Mouse (Mus musculus) brain, embryonic 14.5 days (tissue): ENCODE results near the gene Sh3kbp1. TPM values are rescaled to one million over a fixed set of nuclear protein-coding genes. Genes with fewer than 3 reads are reported as not detected.
A peak's percentile ranks its signal among the peaks of the same experiment; 100 is the strongest.

ENCODE experiments used
- DNase-seq: peaks from one replicate; pipeline ENCODE4 v3.0.0-alpha.2; 2011; ENCODE audit warnings: low read depth
- CTCF ChIP-seq: fragments of 200-500 bp; IDR thresholded peaks from 2 replicates; pipeline ENCODE4 v1.5.1; 2012; ENCODE audit warnings: inconsistent platforms, mild to moderate bottlenecking, moderate library complexity, borderline replicate concordance; ENCODE audit not compliant: insufficient read depth, insufficient read length; ENCODE audit errors: extremely low read depth
- POLR2A ChIP-seq: fragments of 200-500 bp; IDR thresholded peaks from 2 replicates; pipeline ENCODE4 v1.6.1; 2012; ENCODE audit warnings: mild to moderate bottlenecking, inconsistent platforms, borderline replicate concordance; ENCODE audit not compliant: poor library complexity, insufficient read depth, insufficient read length, severe bottlenecking; ENCODE audit errors: extremely low read depth
- polyA plus RNA-seq: library from polyadenylated mRNA; depleted of rRNA; stranded (reverse); fragments of >200 nt; gene quantifications from 2 replicates; pipeline ENCODE4 v1.2.3, GENCODE M21; 2012

The Sh3kbp1 gene
- polyA plus RNA-seq, 1 experiment, result 34.4 TPM

DNA sequence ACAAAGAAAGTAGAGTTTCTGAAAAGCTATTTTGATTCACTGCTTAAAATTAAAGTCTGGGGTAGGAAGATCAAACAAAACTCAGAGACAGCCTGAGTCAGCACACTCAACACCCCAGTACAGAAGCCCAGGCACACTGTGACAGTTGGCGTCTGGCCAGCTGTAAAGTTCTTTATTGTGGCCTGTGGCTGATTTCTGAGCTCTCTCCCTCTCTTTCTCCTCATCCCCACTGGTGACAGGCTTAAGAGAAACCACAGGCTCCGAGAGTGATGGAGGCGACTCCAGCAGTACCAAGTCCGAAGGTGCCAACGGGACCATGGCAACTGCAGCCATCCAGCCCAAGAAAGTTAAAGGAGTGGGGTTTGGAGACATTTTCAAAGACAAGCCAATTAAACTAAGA is 201.1 kb downstream of the Sh3kbp1 start:
- no peak for TF ChIP-seq POLR2A
- no peak for TF ChIP-seq CTCF
- peak; percentile 42 for DNase-seq

DNA sequence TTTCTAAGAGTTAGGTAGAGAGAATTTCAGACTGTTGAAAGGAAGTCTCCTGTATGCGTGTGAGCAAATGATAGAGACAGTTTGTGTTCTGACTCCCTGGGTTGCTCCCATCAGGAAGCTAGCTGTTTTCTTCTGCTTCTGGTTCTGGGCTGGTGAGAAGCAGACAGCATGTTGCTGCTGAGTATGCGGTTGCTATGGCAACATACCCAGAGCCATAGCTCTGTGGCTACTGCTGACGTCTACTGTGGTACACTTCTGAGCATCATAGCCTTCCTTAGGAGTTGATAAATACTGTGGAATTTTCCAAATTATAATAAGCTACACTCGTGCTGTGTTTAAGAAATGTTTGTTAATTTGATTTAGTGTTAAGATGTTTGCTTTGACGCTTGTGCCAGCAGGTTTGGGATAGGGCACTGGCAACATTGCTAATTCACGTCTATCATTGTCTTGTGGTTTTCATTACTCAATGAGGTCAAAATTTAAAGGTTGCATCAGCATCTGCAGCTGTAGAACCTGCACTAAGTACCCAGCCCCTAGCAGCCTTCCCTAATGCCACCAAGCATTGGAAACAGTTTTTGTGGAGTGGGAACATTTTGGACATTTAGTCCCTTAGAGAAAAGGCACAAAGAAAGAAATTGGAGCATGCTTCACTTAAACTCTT is 202.2 kb downstream of the Sh3kbp1 start:
- peak; percentile 83 for DNase-seq
- TF ChIP-seq CTCF (no peak), POLR2A (no peak)

DNA sequence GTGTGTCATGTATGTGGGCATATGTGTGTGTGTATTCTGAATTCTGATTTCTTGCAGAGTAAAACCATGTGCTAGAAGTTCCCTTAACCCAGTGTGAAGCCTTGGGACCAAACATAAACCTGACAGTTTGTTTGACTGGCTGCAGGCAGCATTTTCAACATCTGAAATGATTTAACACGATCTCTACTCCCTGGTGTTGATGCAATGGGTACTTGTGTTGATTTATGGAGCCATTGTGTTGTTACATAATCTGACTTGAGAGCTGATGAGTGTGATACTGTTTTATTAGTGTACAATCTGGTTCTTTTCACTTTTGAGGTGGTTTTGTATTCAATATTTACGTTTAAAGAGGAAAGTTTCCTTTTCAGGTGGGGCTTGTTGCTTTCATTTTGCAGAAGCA is 204.1 kb downstream of the Sh3kbp1 start:
- TF ChIP-seq CTCF, result no peak
- no peak for TF ChIP-seq POLR2A
- no peak for DNase-seq

DNA sequence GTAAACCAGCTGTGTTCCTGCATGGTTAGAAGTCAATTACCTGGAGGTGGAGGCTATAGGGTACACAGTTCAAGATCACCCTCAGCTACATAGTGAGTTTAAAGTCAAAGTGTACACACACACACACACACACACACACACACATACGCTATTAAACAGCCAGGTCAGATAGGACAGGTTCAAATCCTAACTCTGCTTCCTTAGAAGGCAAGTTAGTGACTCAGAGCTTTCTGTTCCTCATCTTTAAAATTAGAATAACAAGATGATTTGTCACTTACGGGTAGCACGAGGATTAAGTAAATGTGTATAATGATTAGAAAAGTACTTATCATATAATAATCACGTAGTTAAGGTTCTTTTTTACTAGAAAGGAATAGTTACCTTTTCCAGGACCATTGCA is 208.2 kb downstream of the Sh3kbp1 start:
- no peak for DNase-seq

DNA sequence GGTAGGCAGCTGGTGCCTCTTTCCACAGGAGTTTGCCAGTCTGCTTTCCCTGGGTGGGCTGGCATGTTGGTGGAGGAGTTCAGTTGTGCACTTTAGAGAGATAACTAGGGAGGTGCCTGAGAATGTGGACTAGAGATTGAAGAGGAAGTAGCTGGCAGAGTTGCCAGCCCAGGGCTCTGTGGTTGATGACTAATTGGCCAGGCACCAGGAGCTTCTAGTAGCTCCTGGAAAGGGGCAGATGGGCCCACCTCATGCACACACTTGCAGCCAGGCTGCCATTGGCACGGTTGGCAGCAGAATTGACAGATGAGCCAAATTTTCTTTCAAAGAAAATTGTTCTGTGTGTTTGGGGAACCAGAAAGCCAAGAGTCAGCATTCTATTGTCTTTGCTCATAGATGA is 210.3 kb downstream of the Sh3kbp1 start:
- peak; percentile 80 for DNase-seq
- no peak for TF ChIP-seq POLR2A
- no peak for TF ChIP-seq CTCF

More for the DNA sequence above, 208.2 kb downstream of the Sh3kbp1 start:
- TF ChIP-seq CTCF, result no peak
- no peak for TF ChIP-seq POLR2A

DNA sequence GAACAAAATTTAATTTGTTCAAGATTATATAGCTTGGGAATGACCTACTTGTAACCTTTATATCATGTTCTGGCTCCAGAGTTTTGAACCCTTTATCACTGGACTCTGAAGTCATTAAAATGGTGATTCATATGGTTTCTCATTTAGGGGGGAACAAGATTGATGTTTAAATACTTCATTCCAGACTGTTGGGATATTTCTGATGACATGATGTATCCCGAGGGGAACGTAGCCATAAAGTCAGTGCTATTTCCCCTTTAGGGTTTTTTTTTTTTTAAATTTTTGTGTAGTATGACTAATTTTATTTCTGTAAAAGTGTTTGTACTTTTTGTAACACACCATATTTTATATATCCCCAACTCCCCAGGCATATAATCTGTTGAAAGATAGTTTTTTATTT is 212.7 kb downstream of the Sh3kbp1 start:
- DNase-seq, result no peak
- TF ChIP-seq POLR2A, result no peak

DNA sequence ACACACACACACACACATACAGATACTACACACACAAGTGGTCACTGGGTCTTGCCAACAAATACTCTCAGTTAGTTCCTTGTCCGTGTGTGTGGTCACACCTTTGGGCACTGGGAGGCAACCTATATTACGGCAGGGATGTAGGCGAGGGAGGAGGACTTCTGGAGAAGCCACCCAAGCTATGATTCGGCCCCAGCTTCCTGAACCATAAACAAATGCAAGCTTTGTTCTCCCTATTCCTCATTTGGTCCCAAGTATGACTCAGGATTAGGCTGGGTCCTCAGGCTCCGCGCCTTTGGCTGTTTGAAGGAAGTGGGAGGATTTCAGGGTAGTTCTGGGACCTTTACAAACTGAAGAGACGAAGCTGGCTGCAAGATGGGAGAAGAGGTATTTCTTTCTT is 213.2 kb downstream of the Sh3kbp1 start:
- DNase-seq, result no peak
- TF ChIP-seq POLR2A (no peak), CTCF (no peak)

DNA sequence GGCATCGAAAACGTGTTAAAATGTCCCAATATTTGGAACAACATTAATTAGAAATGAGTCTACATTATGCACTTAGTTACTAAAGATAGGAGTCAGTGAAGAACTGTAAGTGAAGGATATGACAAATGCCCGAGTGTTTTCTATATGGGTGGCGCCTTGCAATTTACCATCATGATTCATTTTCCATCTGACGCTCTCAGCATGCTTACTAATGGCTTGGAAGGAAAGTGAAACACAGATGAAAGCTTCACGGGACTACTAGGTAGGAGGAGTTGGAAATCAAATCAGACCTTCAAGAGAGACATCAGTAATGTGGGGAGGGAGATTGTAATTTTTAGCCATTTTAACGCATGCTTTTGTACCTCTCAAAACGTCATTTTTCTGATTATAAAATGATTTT is 223.7 kb downstream of the Sh3kbp1 start:
- DNase-seq, result no peak
- TF ChIP-seq POLR2A, result no peak
- TF ChIP-seq CTCF, result no peak

DNA sequence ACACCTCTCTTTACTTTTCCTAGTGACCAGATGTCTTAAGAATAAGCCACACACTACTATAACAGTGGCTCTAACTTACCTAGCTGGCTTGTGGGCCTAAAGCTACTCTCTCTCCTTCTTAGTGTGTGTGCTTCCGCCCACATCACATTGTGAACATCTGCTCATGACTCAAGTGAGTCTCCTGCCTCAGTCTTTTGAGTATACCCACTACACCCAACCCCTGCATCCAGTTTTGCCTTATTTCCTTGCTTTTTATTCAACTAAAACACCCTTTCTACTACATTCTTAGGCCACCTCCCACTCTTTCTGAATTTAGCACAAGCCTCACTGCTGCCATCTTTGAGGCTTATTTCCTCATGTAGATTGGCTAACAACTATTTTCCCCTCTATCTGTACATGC is 229.8 kb downstream of the Sh3kbp1 start:
- TF ChIP-seq CTCF, result no peak
- no peak for TF ChIP-seq POLR2A
- DNase-seq, result no peak

DNA sequence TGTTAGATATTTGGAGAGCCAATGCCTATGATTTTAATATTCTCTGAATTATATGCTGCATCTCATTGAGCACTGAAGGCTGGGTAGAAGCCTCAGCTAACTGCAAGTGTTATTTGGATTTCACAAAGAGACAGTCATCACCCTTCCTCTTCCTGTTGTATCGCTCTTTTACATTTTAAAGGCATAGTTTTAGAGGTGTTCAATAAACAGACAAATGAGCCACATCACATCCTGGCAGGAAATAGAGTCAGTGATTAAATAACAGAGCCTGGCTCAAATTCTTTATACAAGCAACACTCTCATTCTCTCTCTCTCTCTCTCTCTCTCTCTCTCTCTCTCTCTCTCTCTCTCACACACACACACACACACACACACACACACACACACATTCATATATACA is 231.1 kb downstream of the Sh3kbp1 start:
- DNase-seq, result no peak
- no peak for TF ChIP-seq CTCF
- no peak for TF ChIP-seq POLR2A

DNA sequence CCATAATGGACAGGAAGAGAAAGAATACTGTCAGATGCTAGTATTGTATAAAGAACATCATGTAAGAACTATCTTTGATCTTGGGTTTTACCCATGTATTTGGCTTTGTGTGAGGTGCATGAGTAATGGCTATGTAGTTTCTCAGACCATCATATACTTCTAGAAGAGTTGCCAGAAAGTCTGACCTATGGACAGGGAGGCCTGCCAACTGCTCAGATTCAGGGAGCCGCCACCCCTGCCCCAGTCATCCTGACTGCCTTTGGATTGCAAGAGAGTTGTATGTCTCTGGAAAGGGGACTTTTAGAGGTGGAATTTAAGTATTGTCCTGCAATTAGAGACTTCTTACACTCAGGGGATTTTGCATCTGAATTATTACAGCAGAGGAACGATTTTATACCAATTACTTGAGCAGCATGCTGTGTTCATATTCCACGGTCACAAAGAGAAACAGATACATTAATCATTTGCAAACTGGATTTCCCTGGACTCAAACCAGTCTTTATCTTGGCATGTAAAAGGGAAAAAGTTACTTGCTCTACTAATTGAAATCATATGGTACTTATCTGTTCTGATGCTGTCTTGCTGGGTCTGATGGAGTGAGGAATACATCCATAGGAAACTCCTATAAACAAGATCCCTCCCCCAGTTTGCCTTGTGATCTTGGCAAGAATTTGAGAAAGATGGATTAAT is 233.9 kb downstream of the Sh3kbp1 start:
- no peak for TF ChIP-seq POLR2A
- no peak for TF ChIP-seq CTCF
- no peak for DNase-seq

DNA sequence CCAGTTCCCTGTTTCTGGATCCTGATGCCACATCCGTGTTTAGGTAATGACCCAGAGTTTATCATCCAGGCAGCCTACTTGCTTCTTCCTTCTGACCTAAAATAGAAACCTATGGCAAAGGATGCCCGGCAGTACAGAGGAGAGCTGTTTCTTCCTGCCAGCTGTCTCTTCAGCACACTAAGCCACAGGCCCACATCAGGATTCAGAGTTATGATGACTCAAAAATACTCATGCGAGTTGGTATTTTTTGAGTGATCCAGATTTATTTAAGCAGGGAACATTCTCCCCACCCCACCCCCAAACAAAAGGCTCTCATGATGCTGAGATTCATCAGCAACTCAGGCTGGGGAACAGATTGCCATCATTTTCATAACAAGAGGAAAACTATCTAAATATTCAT is 240.6 kb downstream of the Sh3kbp1 start:
- TF ChIP-seq CTCF (no peak), POLR2A (no peak)
- DNase-seq, result no peak
